In genomic region chr15:83451621-83452210, GRCm38 (mm10) we compare ENCODE assay signal across 8 mouse cellular contexts. TPM values are rescaled to one million over a fixed set of nuclear protein-coding genes. Genes with fewer than 3 reads are reported as not detected.
DNase-seq lines count a peak whose midpoint lies in the region; ATAC-seq lines count a peak whose summit lies in the region.

No protein-coding gene starts in this region.

- H3K4me1 ChIP-seq in forebrain, embryonic 15.5 days = peaks cover 25% of the 10 kb centered on the region
- no peaks in the 10 kb centered on the region for H3K4me1 ChIP-seq in forebrain, embryonic 11.5 days (replicated peaks; ENCODE audit: control insufficient read depth, insufficient read depth, low read length)
- H3K4me1 ChIP-seq in embryonic facial prominence, embryonic 14.5 days (ENCODE audit: control insufficient read depth, insufficient read depth, low read length) = peaks cover 19% of the 10 kb centered on the region
- peaks cover 54% of the 10 kb centered on the region for H3K4me1 ChIP-seq in kidney, embryonic 15.5 days
- H3K4me1 ChIP-seq in lung, embryonic 16.5 days (replicated peaks; ENCODE audit: control insufficient read depth, insufficient read depth, low read length) = peaks cover 37% of the 10 kb centered on the region

- ATAC-seq in forebrain, embryonic 15.5 days (replicated peaks) = 0 out of 2 replicates have a peak, but pooled peaks have one; percentile 23
- ATAC-seq in forebrain, embryonic 11.5 days (replicated peaks; ENCODE audit: low FRiP score) = no peak
- peak; percentile 26; the same call in 1 of the 2 replicates for ATAC-seq in embryonic facial prominence, embryonic 14.5 days (ENCODE audit: low read depth)
- ATAC-seq in kidney, embryonic 15.5 days (replicated peaks; ENCODE audit: low FRiP score) = no peak
- peak; percentile 34 for ATAC-seq in lung, embryonic 16.5 days (ENCODE audit: low read depth)
- no peak for ATAC-seq in erythroid progenitor cell, adult 5-6 weeks (replicated peaks; ENCODE audit: low FRiP score, poor library complexity, severe bottlenecking)

- H3K36me3 ChIP-seq in forebrain, embryonic 15.5 days = no peaks in the 10 kb centered on the region
- H3K36me3 ChIP-seq in forebrain, embryonic 11.5 days (ENCODE audit: control insufficient read depth, insufficient read depth, low read length) = no peaks in the 10 kb centered on the region
- H3K36me3 ChIP-seq in embryonic facial prominence, embryonic 14.5 days (ENCODE audit: control insufficient read depth, insufficient read depth, low read length) = no peaks in the 10 kb centered on the region
- no peaks in the 10 kb centered on the region for H3K36me3 ChIP-seq in kidney, embryonic 15.5 days
- H3K36me3 ChIP-seq in lung, embryonic 16.5 days (ENCODE audit: control insufficient read depth, insufficient read depth, low read length) = no peaks in the 10 kb centered on the region

- DNase-seq in forebrain, embryonic 11.5 days (ENCODE audit: low spot score) = no peak
- DNase-seq in 3T3-L1 (ENCODE audit: low read depth, low spot score) = peak; percentile 89
- peak; percentile 74 for DNase-seq in embryonic facial prominence, embryonic 14.5 days (ENCODE audit: low spot score)
- no peak for DNase-seq in cerebellum, adult 11-12 months

- no peaks in the 10 kb centered on the region for H3K9me3 ChIP-seq in forebrain, embryonic 15.5 days
- H3K9me3 ChIP-seq in forebrain, embryonic 11.5 days (ENCODE audit: control insufficient read depth, low read length) = no peaks in the 10 kb centered on the region
- H3K9me3 ChIP-seq in embryonic facial prominence, embryonic 14.5 days (ENCODE audit: control insufficient read depth, low read length) = no peaks in the 10 kb centered on the region
- H3K9me3 ChIP-seq in kidney, embryonic 15.5 days (replicated peaks) = no peaks in the 10 kb centered on the region
- no peaks in the 10 kb centered on the region for H3K9me3 ChIP-seq in lung, embryonic 16.5 days (ENCODE audit: control insufficient read depth, low read length)

- H3K9ac ChIP-seq in forebrain, embryonic 15.5 days (replicated peaks) = no peak overlapping the region
- H3K9ac ChIP-seq in forebrain, embryonic 11.5 days (ENCODE audit: low read length) = no peak overlapping the region
- peak overlapping the region; percentile 46; the same call in 1 of the 2 replicates for H3K9ac ChIP-seq in embryonic facial prominence, embryonic 14.5 days (ENCODE audit: low read depth, low read length)
- no peak overlapping the region for H3K9ac ChIP-seq in kidney, embryonic 15.5 days
- no peak overlapping the region; the same call in 1 of the 2 replicates for H3K9ac ChIP-seq in lung, embryonic 16.5 days (ENCODE audit: low read length)

- H3K4me2 ChIP-seq in forebrain, embryonic 15.5 days (replicated peaks) = no peak overlapping the region
- H3K4me2 ChIP-seq in forebrain, embryonic 11.5 days (ENCODE audit: low read depth, low read length, severe bottlenecking) = no peak overlapping the region
- H3K4me2 ChIP-seq in embryonic facial prominence, embryonic 14.5 days (ENCODE audit: low read depth, low read length) = no peak overlapping the region
- no peak overlapping the region for H3K4me2 ChIP-seq in kidney, embryonic 15.5 days
- no peak overlapping the region for H3K4me2 ChIP-seq in lung, embryonic 16.5 days (ENCODE audit: low read depth, low read length)

- no peak overlapping the region for H3K4me3 ChIP-seq in forebrain, embryonic 15.5 days
- H3K4me3 ChIP-seq in forebrain, embryonic 11.5 days (ENCODE audit: low read depth, low read length) = no peak overlapping the region
- H3K4me3 ChIP-seq in embryonic facial prominence, embryonic 14.5 days (ENCODE audit: low read depth, low read length) = no peak overlapping the region
- H3K4me3 ChIP-seq in kidney, embryonic 15.5 days (replicated peaks) = no peak overlapping the region
- H3K4me3 ChIP-seq in lung, embryonic 16.5 days (ENCODE audit: low read length) = no peak overlapping the region

- WGBS in forebrain, embryonic 15.5 days = 51% methylated on average over 7 of the region's 7 CpGs
- WGBS in forebrain, embryonic 11.5 days = 87% methylated on average over 7 of the region's 7 CpGs
- WGBS in embryonic facial prominence, embryonic 14.5 days = 70% methylated on average over 7 of the region's 7 CpGs
- 67% methylated on average over 7 of the region's 7 CpGs for WGBS in kidney, embryonic 15.5 days
- 49% methylated on average over 7 of the region's 7 CpGs for WGBS in lung, embryonic 16.5 days

- peak overlapping the region; percentile 35; the same call in 1 of the 2 replicates for H3K27ac ChIP-seq in forebrain, embryonic 15.5 days (replicated peaks)
- H3K27ac ChIP-seq in forebrain, embryonic 11.5 days (ENCODE audit: low read depth, low read length) = no peak overlapping the region
- peak overlapping the region; percentile 61; the same call in 1 of the 2 replicates for H3K27ac ChIP-seq in embryonic facial prominence, embryonic 14.5 days (replicated peaks; ENCODE audit: low read depth, low read length)
- H3K27ac ChIP-seq in kidney, embryonic 15.5 days = peak overlapping the region; percentile 79
- peak overlapping the region; percentile 69 for H3K27ac ChIP-seq in lung, embryonic 16.5 days (ENCODE audit: low read length)

- no peaks in the 10 kb centered on the region for H3K27me3 ChIP-seq in forebrain, embryonic 15.5 days
- no peaks in the 10 kb centered on the region for H3K27me3 ChIP-seq in forebrain, embryonic 11.5 days (ENCODE audit: control insufficient read depth, insufficient read depth, low read length)
- H3K27me3 ChIP-seq in embryonic facial prominence, embryonic 14.5 days (replicated peaks; ENCODE audit: control insufficient read depth, insufficient read depth, low read length) = no peaks in the 10 kb centered on the region
- H3K27me3 ChIP-seq in kidney, embryonic 15.5 days = no peaks in the 10 kb centered on the region
- no peaks in the 10 kb centered on the region for H3K27me3 ChIP-seq in lung, embryonic 16.5 days (ENCODE audit: control insufficient read depth, insufficient read depth, low read depth, low read length)

RNA-seq across cellular contexts. Expression of gene Pacsin2, which starts 12.7 kb away (rescaled TPM):
- 21.5 and 25.5 TPM in 2 replicates for polyA plus RNA-seq in forebrain, embryonic 15.5 days (2015; fragmentation: Nextera tagmentation; extraction: Ambion mirVana)
- 48.2 and 50.5 TPM in 2 replicates for polyA plus RNA-seq in forebrain, embryonic 11.5 days (2014; fragmentation: Nextera tagmentation; extraction: Ambion mirVana)
- polyA plus RNA-seq in embryonic facial prominence, embryonic 14.5 days (2014; fragmentation: Nextera tagmentation; extraction: Ambion mirVana) = 49.3 TPM in 2 replicates
- 74.6 and 76.4 TPM in 2 replicates for polyA plus RNA-seq in kidney, embryonic 15.5 days (2015; fragmentation: Nextera tagmentation; extraction: Ambion mirVana)
- polyA plus RNA-seq in lung, embryonic 16.5 days (2015; fragmentation: Nextera tagmentation; extraction: Ambion mirVana) = 71.4 and 73.6 TPM in 2 replicates
- total RNA-seq in erythroid progenitor cell, adult 5-6 weeks (2015; ENCODE audit: low replicate concordance) = 80.0 and 81.7 TPM in 2 replicates
- total RNA-seq in erythroid progenitor cell, adult 5-6 weeks (2017; ENCODE audit: low replicate concordance) = 145 and 184 TPM in 2 replicates

RNA-seq across cellular contexts. Expression of gene Ttll1, which starts 59.0 kb away (rescaled TPM):
- 101 and 103 TPM in 2 replicates for polyA plus RNA-seq in forebrain, embryonic 15.5 days (2015; fragmentation: Nextera tagmentation; extraction: Ambion mirVana)
- polyA plus RNA-seq in forebrain, embryonic 11.5 days (2014; fragmentation: Nextera tagmentation; extraction: Ambion mirVana) = 35.3 and 35.4 TPM in 2 replicates
- 9.4 and 11.3 TPM in 2 replicates for polyA plus RNA-seq in embryonic facial prominence, embryonic 14.5 days (2014; fragmentation: Nextera tagmentation; extraction: Ambion mirVana)
- 25.3 and 28.7 TPM in 2 replicates for polyA plus RNA-seq in kidney, embryonic 15.5 days (2015; fragmentation: Nextera tagmentation; extraction: Ambion mirVana)
- 21.8 and 23.1 TPM in 2 replicates for polyA plus RNA-seq in lung, embryonic 16.5 days (2015; fragmentation: Nextera tagmentation; extraction: Ambion mirVana)
- 4.3 and 7.1 TPM in 2 replicates for total RNA-seq in erythroid progenitor cell, adult 5-6 weeks (2015; ENCODE audit: low replicate concordance)
- 0.45 and 2.8 TPM in 2 replicates for total RNA-seq in erythroid progenitor cell, adult 5-6 weeks (2017; ENCODE audit: low replicate concordance)

Comparison
In these comparisons a context has a peak if more than half of its experiments do, and no peak if none do; other contexts are left out.
1. ATAC-seq: peak in forebrain, embryonic 15.5 days (single experiment), embryonic facial prominence, embryonic 14.5 days (single experiment) and lung, embryonic 16.5 days (single experiment); none in forebrain, embryonic 11.5 days (single experiment), kidney, embryonic 15.5 days (single experiment) and erythroid progenitor cell, adult 5-6 weeks (single experiment).
2. DNase-seq: peak in 3T3-L1 (single experiment) and embryonic facial prominence, embryonic 14.5 days (single experiment); none in forebrain, embryonic 11.5 days (single experiment) and cerebellum, adult 11-12 months (single experiment).